Mouse (Mus musculus): ENCODE measurements around the gene Sgip1. TPM values are rescaled to one million over a fixed set of nuclear protein-coding genes. Genes with fewer than 3 reads are reported as not detected.

The Sgip1 gene
- total RNA-seq, 2 experiments from 2014 or later: 0.45 to 8.4 TPM

GRCm38 (mm10) chr4:102833191-102833590 is 92.1 kb downstream of the Sgip1 start:
- ATAC-seq (replicated peaks; ENCODE audit: low FRiP score, poor library complexity, severe bottlenecking): no peak

- ATAC-seq (replicated peaks; ENCODE audit: low FRiP score, poor library complexity, severe bottlenecking): no peak
These were observed 92.6 kb downstream of the Sgip1 start for GRCm38 (mm10) chr4:102833726-102834125.

DNA sequence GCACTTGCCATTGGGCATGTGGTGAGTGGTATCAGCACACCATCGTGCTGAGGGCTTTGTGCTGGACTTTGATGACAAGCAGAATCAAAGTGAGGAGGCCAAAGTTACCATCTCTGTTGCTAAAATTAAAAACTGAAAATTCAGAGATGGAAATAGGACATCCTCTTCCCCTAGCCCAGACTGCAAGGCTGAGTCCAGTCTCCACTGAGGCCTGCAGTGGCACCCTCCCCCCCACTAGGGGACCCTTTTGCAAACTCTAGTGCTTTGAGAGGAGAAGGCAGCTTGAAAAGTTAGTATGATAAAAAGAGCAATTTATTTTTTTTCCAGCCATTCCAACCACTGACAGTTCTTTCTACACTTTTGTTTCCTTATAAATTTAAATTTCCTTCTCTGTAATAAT is 93.6 kb downstream of the Sgip1 start:
- ATAC-seq (replicated peaks; ENCODE audit: low FRiP score, poor library complexity, severe bottlenecking): no peak

- ATAC-seq (replicated peaks; ENCODE audit: low FRiP score, poor library complexity, severe bottlenecking): no peak
These were observed 99.1 kb downstream of the Sgip1 start for GRCm38 (mm10) chr4:102840062-102840798.

DNA sequence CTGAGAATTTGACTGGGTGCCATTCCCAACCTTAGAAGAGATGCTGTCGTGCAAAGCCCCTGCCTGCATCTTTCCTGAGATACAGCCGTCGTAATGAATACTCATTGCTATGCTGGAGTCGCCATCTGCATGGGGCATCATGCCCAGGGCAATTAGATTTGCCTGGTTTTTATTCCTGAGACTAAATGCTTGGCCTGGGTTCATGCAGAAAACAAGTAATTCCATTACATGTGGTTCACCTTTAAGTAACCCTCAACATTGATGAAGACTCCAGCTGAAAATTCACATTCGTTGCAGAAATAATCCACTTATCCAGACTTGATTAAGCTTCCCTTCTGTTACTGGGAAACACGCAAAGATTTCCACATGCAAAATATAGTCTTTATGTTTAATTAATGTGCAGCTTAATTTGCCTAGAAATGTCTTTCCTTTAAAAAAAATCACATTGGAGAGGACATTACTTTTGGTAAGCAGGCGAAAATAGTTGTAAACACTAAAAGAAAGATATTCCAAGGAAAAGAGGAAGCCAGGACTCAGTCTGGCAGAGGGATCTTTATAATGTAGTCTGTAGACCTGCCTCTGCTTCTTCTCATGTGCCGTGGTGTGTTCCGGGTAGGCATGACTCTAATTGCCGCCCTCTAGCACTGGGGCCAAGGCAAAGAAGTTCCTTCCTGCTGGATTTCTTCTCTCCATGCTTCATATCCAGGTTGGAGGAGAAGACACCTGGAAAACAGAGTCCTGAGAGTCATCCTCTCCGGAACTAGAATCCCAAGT is 100.0 kb downstream of the Sgip1 start:
- no peak for ATAC-seq (replicated peaks; ENCODE audit: low FRiP score, poor library complexity, severe bottlenecking)

DNA sequence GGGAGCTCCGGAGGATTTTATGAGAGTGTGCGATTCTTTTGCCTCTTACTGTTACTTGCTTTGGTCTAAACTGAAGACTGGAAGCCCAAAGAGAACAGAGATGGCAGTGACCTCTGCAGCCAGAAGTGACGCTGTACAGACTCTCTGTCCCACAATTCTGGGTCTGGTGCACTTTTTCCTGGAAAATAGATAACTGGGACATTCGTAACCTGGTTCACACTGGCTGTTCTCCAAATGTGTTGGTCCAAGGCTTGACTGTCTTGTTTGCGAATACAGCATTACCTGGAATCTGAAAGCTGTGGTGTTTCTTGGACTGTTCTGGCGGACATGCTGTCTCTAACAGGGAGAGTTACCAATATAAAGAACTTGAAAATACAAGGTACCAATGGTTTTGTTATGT is 109.4 kb downstream of the Sgip1 start:
- ATAC-seq (replicated peaks; ENCODE audit: low FRiP score, poor library complexity, severe bottlenecking): no peak

GRCm38 (mm10) chr4:102851161-102851560 is 110.1 kb downstream of the Sgip1 start:
- no peak for ATAC-seq (replicated peaks; ENCODE audit: low FRiP score, poor library complexity, severe bottlenecking)

GRCm38 (mm10) chr4:102852290-102852689 is 111.2 kb downstream of the Sgip1 start:
- no peak for ATAC-seq (replicated peaks; ENCODE audit: low FRiP score, poor library complexity, severe bottlenecking)

DNA sequence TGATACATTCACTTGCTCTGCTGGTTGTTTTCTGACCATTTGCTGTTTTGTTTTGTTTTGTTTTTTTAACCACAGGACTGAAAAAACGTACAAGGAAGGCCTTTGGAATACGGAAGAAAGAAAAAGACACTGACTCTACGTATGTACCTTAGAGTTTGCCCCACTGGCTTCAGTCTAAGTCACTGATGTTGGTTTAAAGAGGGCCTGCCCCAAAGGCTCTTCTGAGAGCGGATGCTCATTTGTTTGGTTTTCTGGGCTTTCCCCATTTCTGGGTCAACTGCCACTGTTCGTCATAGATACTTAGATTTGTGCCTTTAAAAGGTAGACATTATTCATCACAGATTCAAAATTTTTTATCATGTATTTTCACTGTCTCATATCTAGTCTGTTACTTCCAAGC is 111.7 kb downstream of the Sgip1 start:
- ATAC-seq (replicated peaks; ENCODE audit: low FRiP score, poor library complexity, severe bottlenecking): no peak

- no peak for ATAC-seq (replicated peaks; ENCODE audit: low FRiP score, poor library complexity, severe bottlenecking)
These were observed 112.4 kb downstream of the Sgip1 start for GRCm38 (mm10) chr4:102853330-102854022.

DNA sequence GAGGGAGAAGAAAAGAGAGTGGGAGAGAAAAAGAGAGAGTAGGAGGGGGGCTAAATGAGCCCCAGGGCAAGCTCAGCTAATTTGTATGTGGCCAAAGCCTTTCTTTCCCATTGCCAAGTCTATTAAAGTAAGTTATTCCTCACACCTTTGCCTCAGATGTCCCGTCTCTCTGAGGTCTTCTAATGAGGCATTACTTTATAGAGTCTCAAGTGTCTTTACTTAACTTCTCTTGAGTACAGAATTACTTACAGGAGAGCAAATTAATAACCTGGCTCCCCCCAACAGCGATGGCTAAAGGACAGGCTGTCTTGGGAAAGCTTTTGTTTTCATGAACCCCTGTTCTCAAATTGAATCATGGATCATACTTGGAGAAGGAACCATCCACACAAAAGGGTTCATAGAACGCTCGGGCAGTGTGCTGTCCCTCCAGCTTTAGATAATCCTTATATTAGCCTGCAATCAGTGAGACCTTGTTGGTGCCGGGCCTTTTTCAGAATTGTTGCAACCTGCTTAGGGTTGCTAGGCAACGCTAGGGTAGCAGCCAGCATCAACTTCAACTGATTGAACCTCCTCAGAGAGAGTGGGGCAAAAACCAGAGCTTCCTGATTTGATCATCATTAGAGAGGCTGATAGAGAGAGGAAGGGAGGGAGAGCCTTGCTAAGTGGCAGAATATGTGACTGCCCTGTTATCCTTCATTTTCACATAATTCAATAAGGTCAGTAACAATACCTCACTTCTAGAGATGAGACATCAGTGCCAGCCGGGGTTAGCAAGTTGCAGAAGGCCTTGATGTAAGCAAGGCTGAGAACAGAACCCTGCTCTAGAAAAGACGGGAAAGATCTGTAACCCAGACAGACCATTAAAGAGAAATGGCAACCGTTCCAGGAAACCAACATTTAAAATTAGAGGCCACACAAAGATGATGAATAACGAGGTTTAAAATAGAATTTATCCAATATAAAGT is 114.1 kb downstream of the Sgip1 start:
- no peak for ATAC-seq (replicated peaks; ENCODE audit: low FRiP score, poor library complexity, severe bottlenecking)

- ATAC-seq (replicated peaks; ENCODE audit: low FRiP score, poor library complexity, severe bottlenecking): no peak
These were observed 115.0 kb downstream of the Sgip1 start for GRCm38 (mm10) chr4:102856086-102856485.

DNA sequence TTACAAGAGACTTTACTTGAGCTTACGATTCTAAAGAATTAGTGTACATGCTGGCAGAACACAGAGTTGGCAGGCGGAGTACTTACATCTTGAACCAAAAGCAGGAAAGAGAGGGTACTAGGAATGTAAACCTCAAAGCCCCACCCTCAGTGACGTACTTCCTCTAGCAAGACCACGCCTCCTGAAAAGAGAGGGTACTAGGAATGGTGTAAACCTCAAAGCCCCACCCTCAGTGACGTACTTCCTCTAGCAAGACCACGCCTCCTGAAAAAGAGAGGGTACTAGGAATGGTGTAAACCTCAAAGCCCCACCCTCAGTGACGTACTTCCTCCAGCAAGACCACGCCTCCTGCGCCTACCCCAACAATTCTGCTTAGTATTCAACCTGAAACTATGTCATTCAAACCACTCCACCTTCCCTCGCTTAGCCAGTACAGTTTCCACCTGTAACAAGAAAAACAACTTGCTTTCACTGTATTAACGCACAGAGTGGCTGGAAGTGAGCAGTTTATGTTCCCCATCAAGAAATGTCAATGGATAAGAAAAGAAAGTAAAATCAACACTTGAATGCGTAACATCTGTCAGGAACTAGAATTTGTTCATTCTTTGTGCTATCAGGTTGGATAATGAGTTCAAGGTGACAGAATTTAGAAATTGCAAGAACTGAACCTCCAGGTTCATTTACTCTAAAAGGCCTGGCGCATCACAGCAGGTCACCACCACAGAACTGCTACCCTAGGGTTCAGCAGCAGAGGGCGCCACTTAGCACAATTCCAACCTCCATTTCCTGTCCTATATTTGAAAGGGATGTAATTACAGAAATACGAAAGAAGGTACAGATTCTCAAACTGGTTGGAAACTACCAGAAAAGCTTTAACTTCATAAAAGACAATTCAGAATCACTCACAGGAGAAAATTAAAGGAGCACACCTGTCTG is 118.4 kb downstream of the Sgip1 start:
- no peak for ATAC-seq (replicated peaks; ENCODE audit: low FRiP score, poor library complexity, severe bottlenecking)

DNA sequence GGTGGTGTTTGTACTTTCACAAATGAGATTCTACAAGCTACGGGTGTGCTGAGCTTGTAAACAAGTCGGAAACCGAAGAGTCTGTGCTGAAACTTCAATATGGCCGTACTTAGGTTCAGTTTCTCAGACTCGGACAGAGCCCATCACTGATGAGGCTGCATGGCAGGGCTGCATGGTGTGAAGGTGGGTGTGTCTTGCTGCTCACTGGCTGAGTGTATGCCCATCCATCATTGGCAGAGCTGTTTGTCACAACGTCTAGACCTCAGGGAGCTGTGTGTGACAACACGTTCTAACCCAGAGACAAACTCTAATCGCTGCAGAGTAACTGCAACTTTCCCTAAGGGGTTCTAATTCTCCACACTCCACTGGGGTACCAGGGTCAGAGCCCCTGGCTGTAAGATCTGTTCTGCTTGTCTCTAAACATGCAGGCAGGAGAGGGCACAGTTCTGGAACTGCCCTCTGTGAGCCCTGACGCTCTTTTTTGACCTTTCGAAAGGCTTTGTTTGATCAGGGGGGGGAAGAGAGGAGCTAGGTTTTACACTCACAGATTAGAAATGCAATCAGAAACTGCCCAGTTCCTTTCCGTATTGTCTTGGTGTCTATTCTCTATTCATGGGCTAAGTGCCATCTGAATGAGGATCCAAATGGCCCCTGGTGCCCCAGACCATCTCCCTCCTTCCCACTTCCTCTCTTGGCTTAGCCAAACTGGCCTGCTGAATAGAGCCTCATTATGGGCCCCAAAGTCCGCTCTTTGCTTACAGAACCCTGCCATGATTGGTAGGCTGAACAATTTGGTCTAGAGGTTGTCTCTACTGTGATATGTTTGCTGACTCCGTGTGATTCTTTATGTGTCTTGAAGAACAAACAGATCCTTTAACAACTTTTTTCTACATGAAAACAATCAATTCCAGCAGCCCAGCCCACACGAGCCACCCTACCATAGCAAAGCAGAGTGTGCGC is 121.9 kb downstream of the Sgip1 start:
- ATAC-seq (replicated peaks; ENCODE audit: low FRiP score, poor library complexity, severe bottlenecking): no peak

- ATAC-seq (replicated peaks; ENCODE audit: low FRiP score, poor library complexity, severe bottlenecking): no peak
These were observed 125.4 kb downstream of the Sgip1 start for GRCm38 (mm10) chr4:102866531-102866930.

DNA sequence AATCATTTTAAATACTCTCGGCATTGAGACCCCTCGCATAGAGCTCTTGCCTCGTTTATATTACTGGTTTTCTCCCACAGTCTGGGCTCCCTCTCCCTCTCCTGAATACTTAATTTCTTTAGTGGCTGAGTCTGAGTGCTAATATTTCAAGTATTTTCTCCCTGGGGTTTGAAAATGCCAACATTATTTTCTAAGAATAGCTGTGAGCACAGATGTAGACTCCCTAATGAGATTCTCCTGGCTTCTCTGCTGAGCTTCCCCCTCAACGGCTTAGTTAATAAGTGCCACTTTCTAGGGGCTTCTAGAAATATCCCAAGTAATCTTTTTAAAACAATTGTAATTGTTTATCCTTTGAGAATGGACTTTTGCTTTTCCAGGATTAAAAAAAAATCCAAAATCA is 130.2 kb downstream of the Sgip1 start:
- no peak for ATAC-seq (replicated peaks; ENCODE audit: low FRiP score, poor library complexity, severe bottlenecking)

DNA sequence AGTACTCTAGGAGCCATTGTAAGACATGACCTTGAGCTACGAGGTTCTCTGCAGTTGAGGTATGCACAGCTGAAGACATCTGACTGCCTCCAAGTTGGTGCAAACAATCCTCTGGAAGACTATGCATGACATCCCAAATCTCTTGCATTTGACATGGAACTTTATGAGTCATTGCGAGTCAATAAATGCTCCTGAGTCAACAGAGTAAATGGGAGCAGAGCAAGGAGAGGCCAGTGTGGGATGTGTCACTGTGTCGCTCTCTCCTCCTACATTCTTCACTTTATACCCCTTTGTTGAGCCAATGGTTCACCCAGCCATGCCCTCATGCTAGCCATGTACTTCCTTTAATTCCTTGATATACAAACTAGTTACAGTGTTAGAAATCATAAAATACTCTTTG is 142.0 kb downstream of the Sgip1 start:
- no peak for ATAC-seq (replicated peaks; ENCODE audit: low FRiP score, poor library complexity, severe bottlenecking)

DNA sequence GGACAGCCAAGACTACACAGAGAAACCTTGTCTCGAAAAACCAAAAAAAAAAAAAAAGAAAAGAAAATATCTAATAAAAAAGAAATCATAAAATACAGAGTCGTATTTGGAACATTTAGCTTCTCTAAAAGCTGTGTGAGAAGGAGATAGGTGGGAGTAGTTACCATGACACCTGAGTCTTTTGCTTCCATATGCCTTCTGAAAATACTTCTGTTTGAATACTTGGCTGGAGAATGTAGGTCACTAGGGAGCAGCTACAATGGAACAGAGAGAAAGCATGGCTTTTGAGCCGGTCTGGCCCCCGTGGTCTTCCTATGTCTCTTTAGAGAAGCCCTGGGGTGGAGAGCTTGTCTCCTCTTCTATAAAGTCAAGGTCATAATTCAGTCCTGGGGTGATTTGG is 143.1 kb downstream of the Sgip1 start:
- no peak for ATAC-seq (replicated peaks; ENCODE audit: low FRiP score, poor library complexity, severe bottlenecking)
